Mouse (Mus musculus): ENCODE data around the gene Zmiz1. TPM values are rescaled to one million over a fixed set of nuclear protein-coding genes. Genes with fewer than 3 reads are reported as not detected.

The Zmiz1 gene
- polyA plus RNA-seq, 1 experiment from 2014 or later: 18.0 TPM

DNA sequence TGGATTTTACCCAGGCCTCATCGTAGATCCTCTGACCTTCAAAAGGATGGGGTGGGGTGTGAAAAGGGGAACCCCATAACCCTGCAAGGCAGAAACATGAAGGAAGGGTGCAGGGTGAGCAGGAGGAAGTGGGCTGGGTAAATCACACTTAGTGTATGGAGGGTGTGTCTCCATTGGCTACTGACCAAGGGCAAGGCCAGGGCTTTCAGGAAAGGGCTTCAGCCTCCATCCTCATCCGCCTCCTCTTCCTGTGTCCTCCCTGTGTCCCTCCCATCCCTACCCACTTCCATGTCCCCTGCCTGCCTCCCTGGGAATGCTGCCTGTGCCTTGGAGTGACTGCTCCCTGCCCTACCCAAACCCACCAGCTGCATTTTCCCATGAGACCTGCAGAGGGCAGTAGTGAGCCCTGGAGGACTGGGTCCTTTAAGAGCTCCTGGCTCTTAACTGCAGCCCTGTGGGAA, 187.2 kb downstream of the Zmiz1 start:
- peak; percentile 88 for DNase-seq (ENCODE audit: low spot score)
- H3K27me3 ChIP-seq (replicated peaks; ENCODE audit: insufficient read depth, low read length): no peaks in the 10 kb centered on the region
- H3K9me3 ChIP-seq (ENCODE audit: low read length): no peaks in the 10 kb centered on the region
- H3K27ac ChIP-seq (ENCODE audit: low read length): 0 out of 2 replicates have a peak overlapping the region, but pooled peaks have one; percentile 20
- TF ChIP-seq CTCF (IDR thresholded peaks at IDR 0.05) (peak; percentile 96), EP300 (IDR thresholded peaks at IDR 0.05) (peak; percentile 52; the same call in 1 of the 2 replicates)
- WGBS: 48% methylated on average over 2 of the region's 2 CpGs
- no peak overlapping the region for H3K9ac ChIP-seq (replicated peaks; ENCODE audit: low read depth)
- peak; percentile 95 for ATAC-seq
- H3K4me3 ChIP-seq (ENCODE audit: low read depth, low read length): no peak overlapping the region
- H3K4me2 ChIP-seq (replicated peaks; ENCODE audit: low read depth, low read length): no peak overlapping the region
- H3K4me1 ChIP-seq (ENCODE audit: insufficient read depth, low read depth, low read length): peaks cover 3% of the 10 kb centered on the region; the same call in 1 of the 2 replicates
- H3K36me3 ChIP-seq (ENCODE audit: insufficient read depth, low read length): peaks cover 53% of the 10 kb centered on the region

DNA sequence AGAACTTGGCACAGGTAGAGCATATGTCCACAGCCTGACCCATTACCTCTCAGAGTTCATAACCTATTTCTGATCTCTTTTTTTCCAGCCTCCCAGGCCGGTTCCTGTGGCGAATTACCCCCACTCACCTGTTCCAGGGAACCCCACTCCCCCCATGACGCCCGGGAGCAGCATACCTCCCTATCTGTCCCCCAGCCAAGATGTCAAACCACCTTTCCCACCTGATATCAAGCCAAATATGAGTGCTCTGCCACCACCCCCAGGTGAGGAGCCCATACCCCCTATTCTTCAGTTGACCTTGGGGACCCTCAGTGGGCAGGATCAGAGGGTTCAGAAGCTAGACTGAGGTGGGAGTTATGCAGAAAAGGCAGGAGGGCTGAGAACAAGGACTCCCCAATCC, 192.1 kb downstream of the Zmiz1 start:
- no peaks in the 10 kb centered on the region for H3K9me3 ChIP-seq (ENCODE audit: low read length)
- H3K27ac ChIP-seq (ENCODE audit: low read length): no peak overlapping the region
- 98% methylated on average over 4 of the region's 4 CpGs for WGBS
- peaks cover 81% of the 10 kb centered on the region for H3K36me3 ChIP-seq (ENCODE audit: insufficient read depth, low read length)
- no peaks in the 10 kb centered on the region for H3K27me3 ChIP-seq (replicated peaks; ENCODE audit: insufficient read depth, low read length)
- H3K4me3 ChIP-seq (ENCODE audit: low read depth, low read length): no peak overlapping the region
- H3K9ac ChIP-seq (replicated peaks; ENCODE audit: low read depth): no peak overlapping the region
- H3K4me2 ChIP-seq (replicated peaks; ENCODE audit: low read depth, low read length): no peak overlapping the region
- DNase-seq (ENCODE audit: low spot score) (no peak), ATAC-seq (no peak)
- H3K4me1 ChIP-seq (ENCODE audit: insufficient read depth, low read depth, low read length): peaks cover 3% of the 10 kb centered on the region; the same call in 1 of the 2 replicates
- no peak for TF ChIP-seq CTCF (IDR thresholded peaks at IDR 0.05)
- no peak for TF ChIP-seq EP300 (IDR thresholded peaks at IDR 0.05)

DNA sequence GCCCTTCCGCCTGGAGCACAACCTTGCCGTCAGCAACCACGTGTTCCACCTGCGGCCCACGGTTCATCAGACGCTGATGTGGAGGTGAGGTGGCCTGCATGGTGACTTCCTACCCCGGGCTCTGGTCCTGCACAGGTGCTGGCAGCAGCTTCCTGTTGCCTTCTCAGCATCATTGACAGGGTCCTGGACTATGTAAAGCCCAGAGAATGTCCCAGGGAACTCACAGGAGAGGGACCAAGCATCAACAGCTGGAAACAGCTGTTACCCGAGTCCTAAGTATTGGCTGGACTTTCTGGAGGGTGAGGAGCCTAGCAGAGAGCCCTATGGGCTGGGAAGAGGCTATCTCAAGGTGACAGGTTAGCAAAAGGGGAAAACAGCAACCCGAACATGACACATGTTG, 192.9 kb downstream of the Zmiz1 start:
- H3K4me2 ChIP-seq (replicated peaks; ENCODE audit: low read depth, low read length): no peak overlapping the region
- no peak overlapping the region for H3K4me3 ChIP-seq (ENCODE audit: low read depth, low read length)
- ATAC-seq: no peak
- no peak for TF ChIP-seq CTCF (IDR thresholded peaks at IDR 0.05)
- no peak for TF ChIP-seq EP300 (IDR thresholded peaks at IDR 0.05)
- no peak for DNase-seq (ENCODE audit: low spot score)
- no peak overlapping the region for H3K27ac ChIP-seq (ENCODE audit: low read length)
- H3K9me3 ChIP-seq (ENCODE audit: low read length): no peaks in the 10 kb centered on the region
- H3K36me3 ChIP-seq (ENCODE audit: insufficient read depth, low read length): peaks cover 83% of the 10 kb centered on the region
- no peaks in the 10 kb centered on the region for H3K4me1 ChIP-seq (ENCODE audit: insufficient read depth, low read depth, low read length)
- H3K27me3 ChIP-seq (replicated peaks; ENCODE audit: insufficient read depth, low read length): no peaks in the 10 kb centered on the region
- 84% methylated on average over 9 of the region's 9 CpGs for WGBS
- no peak overlapping the region for H3K9ac ChIP-seq (replicated peaks; ENCODE audit: low read depth)

DNA sequence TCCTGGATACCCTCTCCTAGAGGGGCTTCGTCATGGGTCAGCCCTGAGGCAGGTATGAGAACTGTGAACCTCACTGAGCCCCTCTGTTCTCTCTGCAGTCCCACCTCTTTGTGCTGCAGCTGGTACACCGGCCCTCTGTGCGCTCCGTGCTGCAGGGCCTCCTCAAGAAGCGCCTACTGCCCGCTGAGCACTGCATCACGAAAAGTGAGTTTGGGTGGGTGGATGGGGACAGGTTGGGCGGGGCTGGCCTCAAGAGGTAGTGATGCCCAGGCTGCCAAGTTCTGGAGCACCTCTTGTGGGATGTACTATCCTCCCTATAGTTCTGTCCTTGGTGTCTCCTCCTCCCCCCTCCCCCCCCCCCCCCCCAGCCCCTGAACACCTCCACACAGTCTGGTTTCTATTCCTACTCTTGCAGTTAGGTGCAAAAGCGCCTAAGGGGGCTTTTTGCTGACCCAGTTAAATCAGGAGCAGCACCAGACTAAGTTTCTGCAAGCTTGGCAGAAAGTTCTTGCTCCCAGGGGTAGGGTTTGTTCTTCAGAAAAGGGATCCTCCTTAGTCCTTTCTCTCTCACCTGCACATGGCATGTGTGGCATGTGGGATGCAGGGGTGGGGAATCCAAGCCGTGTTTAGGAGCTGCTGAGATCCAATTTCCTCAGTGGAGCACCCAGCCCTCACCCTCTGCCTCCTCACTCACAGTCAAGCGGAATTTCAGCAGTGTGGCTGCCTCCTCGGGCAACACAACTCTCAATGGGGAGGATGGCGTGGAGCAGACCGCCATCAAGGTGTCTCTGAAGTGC, 195.6 kb downstream of the Zmiz1 start:
- DNase-seq (ENCODE audit: low spot score) (no peak), ATAC-seq (no peak)
- no peak overlapping the region for H3K4me2 ChIP-seq (replicated peaks; ENCODE audit: low read depth, low read length)
- no peak for TF ChIP-seq EP300 (IDR thresholded peaks at IDR 0.05)
- no peak for TF ChIP-seq CTCF (IDR thresholded peaks at IDR 0.05)
- no peak overlapping the region for H3K9ac ChIP-seq (replicated peaks; ENCODE audit: low read depth)
- peaks cover 73% of the 10 kb centered on the region for H3K36me3 ChIP-seq (ENCODE audit: insufficient read depth, low read length)
- no peak overlapping the region for H3K4me3 ChIP-seq (ENCODE audit: low read depth, low read length)
- H3K27ac ChIP-seq (ENCODE audit: low read length): no peak overlapping the region
- H3K4me1 ChIP-seq (ENCODE audit: insufficient read depth, low read depth, low read length): no peaks in the 10 kb centered on the region
- no peaks in the 10 kb centered on the region for H3K27me3 ChIP-seq (replicated peaks; ENCODE audit: insufficient read depth, low read length)
- 90% methylated on average over 14 of the region's 14 CpGs for WGBS
- no peaks in the 10 kb centered on the region for H3K9me3 ChIP-seq (ENCODE audit: low read length)

DNA sequence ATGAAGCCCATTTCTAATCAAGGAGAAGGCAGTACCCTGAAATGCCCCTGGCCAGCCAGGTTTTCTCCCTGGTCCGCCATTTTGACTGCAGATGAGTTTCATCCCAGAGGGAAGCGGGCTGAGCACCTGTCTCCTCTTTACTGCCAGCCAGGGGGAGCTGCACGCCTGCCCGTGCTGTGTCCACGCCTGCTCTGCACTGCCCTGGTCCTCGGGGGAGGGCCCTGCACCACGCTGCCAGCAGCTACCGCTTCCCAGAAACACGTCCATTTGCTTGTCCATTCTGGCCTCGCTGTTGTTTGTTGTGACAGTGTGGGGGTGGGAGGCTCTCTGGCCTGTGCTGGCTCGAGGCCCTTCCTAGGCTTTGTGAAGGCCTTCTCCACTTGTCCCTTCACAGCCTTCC, 201.7 kb downstream of the Zmiz1 start:
- no peak overlapping the region for H3K27ac ChIP-seq (ENCODE audit: low read length)
- DNase-seq (ENCODE audit: low spot score) (no peak), ATAC-seq (peak; percentile 47)
- no peak overlapping the region for H3K4me2 ChIP-seq (replicated peaks; ENCODE audit: low read depth, low read length)
- no peaks in the 10 kb centered on the region for H3K9me3 ChIP-seq (ENCODE audit: low read length)
- H3K27me3 ChIP-seq (replicated peaks; ENCODE audit: insufficient read depth, low read length): no peaks in the 10 kb centered on the region
- H3K4me1 ChIP-seq (ENCODE audit: insufficient read depth, low read depth, low read length): no peaks in the 10 kb centered on the region
- peaks cover 44% of the 10 kb centered on the region for H3K36me3 ChIP-seq (ENCODE audit: insufficient read depth, low read length)
- no peak for TF ChIP-seq EP300 (IDR thresholded peaks at IDR 0.05)
- peak; percentile 48 for TF ChIP-seq CTCF (IDR thresholded peaks at IDR 0.05)
- H3K9ac ChIP-seq (replicated peaks; ENCODE audit: low read depth): no peak overlapping the region
- 59% methylated on average over 11 of the region's 11 CpGs for WGBS
- no peak overlapping the region for H3K4me3 ChIP-seq (ENCODE audit: low read depth, low read length)

DNA sequence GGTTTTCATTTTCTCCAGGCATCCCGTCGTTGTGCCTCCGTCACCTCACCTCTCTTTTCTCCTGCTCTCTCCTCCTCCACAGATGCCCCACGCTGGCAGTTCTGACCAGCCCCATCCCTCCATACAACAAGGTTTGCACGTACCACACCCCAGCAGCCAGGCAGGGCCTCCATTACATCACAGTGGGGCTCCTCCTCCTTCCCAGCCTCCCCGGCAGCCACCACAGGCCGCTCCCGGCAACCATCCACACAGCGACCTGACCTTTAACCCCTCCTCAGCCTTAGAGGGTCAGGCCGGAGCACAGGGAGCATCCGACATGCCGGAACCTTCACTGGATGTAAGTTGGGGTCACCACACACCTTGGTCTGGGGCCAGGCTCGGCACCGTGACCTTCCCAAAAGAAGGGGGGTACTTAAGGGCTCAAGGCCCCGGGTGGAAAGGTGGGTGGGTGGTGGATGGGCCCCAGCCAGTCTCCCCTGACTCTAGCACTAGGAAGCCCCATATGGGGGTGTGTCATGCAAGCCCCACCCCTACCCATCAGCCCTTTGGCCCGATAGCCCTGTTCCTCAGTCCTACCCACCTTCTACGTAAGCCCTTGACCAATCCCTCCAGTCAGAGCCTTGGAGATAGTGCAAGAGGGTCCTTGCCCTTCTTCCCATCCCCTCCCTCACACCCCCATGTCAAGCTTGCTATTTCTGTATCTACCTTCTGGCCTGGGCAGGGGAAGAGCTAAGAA, 202.4 kb downstream of the Zmiz1 start:
- WGBS: 70% methylated on average over 16 of the region's 17 CpGs
- ATAC-seq: peak; percentile 13

More for the DNA sequence above, 202.4 kb downstream of the Zmiz1 start:
- H3K9ac ChIP-seq (replicated peaks; ENCODE audit: low read depth): no peak overlapping the region
- H3K27ac ChIP-seq (ENCODE audit: low read length): no peak overlapping the region
- no peaks in the 10 kb centered on the region for H3K27me3 ChIP-seq (replicated peaks; ENCODE audit: insufficient read depth, low read length)
- no peak overlapping the region for H3K4me2 ChIP-seq (replicated peaks; ENCODE audit: low read depth, low read length)
- no peaks in the 10 kb centered on the region for H3K4me1 ChIP-seq (ENCODE audit: insufficient read depth, low read depth, low read length)
- peaks cover 42% of the 10 kb centered on the region for H3K36me3 ChIP-seq (ENCODE audit: insufficient read depth, low read length)
- no peak overlapping the region for H3K4me3 ChIP-seq (ENCODE audit: low read depth, low read length)
- H3K9me3 ChIP-seq (ENCODE audit: low read length): no peaks in the 10 kb centered on the region
- TF ChIP-seq CTCF (IDR thresholded peaks at IDR 0.05) (no peak), EP300 (IDR thresholded peaks at IDR 0.05) (no peak)
- DNase-seq (ENCODE audit: low spot score): no peak
